Mouse (Mus musculus) MEL (cell line): Measurements from ENCODE around the gene Creb1.

Experiments used
- MEF2A ChIP-seq: IDR thresholded peaks from 2 replicates; pipeline ENCODE4 v1.6.1; 2014; ENCODE audit warnings: low read depth, mild to moderate bottlenecking, inconsistent platforms, low read length, improper control_type of control experiment; ENCODE audit not compliant: poor library complexity, insufficient replicate concordance, severe bottlenecking; ENCODE audit errors: extremely low read depth
- TAL1 ChIP-seq: IDR thresholded peaks from 2 replicates; pipeline ENCODE4 v1.6.1; 2012; ENCODE audit warnings: mild to moderate bottlenecking, inconsistent platforms, low read length, moderate library complexity, mixed read lengths

DNA sequence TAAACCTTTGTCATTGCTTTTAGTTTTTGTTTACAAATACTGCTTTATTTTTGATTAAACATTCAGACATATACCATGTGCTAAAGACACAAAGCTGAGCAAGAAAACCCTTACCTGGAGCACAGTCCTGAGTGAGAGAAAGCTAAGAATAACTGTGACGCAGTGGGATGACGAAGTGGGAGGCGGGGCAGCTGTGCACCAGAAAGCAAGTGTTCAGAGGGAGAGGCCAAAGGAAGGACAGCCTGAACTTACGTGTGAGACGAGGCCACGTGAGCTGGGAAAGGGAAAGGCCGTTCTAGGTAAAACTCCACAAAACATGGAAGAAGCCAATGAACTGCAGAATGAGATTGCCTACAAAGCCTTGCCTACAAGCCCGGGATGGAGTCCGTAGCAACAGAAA, 77.5 kb downstream of the Creb1 start:
- TF ChIP-seq MEF2A (no peak), TAL1 (no peak)
